Mouse (Mus musculus): ENCODE measurements around the gene Kat6b. TPM values are rescaled to one million over a fixed set of nuclear protein-coding genes. Genes with fewer than 3 reads are reported as not detected.
A peak's percentile ranks its signal among the peaks of the same experiment; 100 is the strongest.
"Not testable (repeated sequence)": the region's sequence is repeated elsewhere in the genome, so short reads cannot be mapped to it uniquely, and the experiment has no call there.

Gene Kat6b
- total RNA-seq (2022), result 10 to 100 TPM; 45.4 to 64.1 (median 52.1) TPM

DNA sequence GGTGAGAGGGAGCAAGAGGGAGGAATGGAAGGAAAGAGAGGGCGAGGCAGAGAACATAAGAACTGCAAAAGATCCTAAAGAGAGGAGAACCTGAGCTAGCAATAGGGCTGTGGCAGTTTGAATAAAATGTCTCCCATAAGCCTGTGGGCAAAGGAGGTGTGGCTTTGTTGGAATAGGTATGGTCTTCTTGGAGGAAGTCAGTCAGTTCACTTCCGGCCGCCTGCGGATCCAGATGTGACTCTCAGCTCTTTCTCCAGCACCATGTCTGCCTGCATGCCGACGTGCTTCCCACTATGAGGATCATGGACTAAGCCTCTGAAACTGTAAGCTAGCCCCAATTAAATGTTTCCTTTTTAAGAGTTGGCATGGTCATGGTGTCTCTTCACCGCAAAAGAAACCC lies at the start of gene Kat6b:
Gene Kat6b (plus strand): TSS at position 204 of the 400 bp plus-strand sequence.
- DNase-seq, result no peak

DNA sequence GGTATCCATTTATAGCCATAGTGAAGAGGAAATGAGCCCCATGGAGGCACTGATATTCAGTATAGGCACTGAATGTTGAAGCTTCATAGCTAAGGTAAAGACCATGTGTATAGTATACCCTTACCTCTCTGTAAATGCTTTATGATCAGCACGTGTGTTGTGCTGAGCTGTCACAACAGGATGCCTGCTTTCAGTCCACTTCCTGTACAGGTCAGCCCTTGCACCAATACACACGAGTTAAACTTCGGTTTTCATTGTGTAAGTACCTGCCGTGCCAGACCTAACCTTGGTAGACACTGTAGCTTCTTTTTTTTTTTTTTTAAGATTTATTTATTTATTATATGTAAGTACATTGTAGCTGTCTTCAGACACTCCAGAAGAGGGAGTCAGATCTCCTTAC lies 47.8 kb upstream of the Kat6b start:
- DNase-seq, result no peak

DNA sequence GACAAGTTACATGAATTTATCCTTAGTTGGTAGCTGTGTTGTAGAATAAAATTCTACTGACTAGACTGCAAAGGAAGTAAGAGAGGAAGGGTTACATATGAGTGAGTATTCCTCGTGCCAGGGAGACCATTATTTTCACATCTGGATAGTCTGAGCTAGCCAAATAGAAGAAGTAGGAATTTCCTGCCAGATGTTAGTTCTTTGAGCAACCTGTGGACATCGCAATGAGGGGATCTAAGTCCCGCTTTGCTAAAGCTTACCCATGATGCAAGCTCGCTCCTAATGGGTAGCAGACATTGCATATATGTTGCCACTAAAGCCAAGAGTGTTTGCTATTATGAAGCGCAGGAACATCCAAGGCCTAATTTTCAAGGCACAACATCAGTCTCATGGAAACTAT lies 47.2 kb upstream of the Kat6b start:
- DNase-seq, result no peak

DNA sequence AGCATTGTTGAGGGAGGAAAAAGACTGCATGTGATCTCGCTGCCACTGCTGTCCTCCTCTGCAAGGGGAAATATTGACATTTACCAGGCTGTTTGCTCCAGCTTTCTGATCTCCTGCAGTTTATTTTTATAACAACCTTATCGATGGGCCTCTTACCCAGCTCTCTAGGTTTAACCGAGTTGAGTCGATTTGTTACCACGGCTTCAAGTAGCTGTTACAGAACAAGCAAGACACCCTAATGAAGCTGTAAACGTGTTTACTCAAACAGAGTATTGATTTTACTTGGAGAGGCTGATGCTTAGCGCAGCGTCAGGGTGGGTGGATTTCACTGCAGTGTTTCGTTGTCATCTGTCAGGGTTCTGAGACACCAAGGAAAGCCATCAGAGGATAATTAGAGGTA lies 46.5 kb upstream of the Kat6b start:
- DNase-seq, result no peak

GRCm38 (mm10) chr14:21439785-21440184 lies 41.4 kb upstream of the Kat6b start:
- peak; percentile 37 for DNase-seq

DNA sequence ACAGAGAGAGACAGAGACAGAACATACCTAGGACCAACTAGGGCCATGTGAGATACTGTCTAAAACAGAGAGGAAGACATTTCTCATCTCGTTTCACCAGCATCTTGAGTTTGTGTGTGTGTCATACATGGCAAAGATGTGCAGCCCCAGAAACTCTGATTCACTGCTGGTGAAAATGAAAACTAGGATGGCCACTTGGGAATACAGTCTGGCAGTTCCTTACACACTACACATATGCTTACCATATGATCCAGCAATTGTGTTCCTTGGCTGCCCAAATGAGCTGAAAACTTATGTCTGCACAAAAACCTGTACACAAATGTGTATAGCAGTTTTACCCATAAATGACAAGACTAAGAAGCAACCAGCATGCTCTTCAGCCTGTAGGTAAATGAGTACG lies 40.7 kb upstream of the Kat6b start:
- no peak for DNase-seq

GRCm38 (mm10) chr14:21441772-21442533 lies 39.3 kb upstream of the Kat6b start:
- DNase-seq, result no peak

GRCm38 (mm10) chr14:21452581-21452980 lies 28.7 kb upstream of the Kat6b start:
- DNase-seq, result peak; percentile 24

DNA sequence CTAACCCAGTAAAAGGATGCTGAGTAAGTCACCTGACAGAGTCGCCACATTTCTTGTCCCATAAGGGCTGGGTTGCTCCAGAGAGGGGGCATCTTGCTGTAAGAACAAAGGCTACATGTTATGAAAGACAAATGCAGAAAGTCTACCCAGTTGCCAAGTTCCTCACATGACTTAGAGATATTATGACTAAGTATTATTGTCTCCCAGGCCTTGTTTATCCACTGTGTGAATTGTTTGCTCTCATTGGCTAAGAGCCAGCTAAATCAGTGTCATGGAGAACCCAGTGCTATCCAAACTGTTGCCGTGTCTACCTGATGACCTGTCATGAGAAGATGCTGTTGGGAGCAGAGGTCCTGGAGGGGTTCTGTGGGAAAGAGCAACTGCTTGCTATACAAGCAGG lies 27.3 kb upstream of the Kat6b start:
- DNase-seq, result no peak

- DNase-seq, result no peak
Measured at GRCm38 (mm10) chr14:21455654-21456350, 25.4 kb upstream of the Kat6b start.

DNA sequence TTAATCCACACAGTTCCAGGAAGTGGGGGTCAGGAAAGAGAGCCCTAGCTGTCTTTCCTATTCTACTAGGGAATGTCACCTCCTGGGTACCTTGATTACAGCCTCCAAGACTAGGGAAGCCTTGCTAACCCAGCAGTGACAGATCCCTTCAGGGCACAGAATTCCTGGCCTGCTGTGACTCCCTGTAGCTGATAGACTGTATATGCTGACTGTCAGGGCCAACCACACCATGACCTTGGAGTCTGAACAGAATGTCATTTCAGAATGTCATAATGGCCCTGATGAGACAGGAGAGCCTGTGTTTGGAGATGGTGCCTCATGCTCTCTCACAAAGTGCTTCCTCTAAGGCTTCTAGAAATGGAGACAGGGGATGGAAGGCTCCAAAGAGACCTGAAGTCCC lies 24.7 kb upstream of the Kat6b start:
- peak; percentile 19 for DNase-seq

- no peak for DNase-seq
Measured at GRCm38 (mm10) chr14:21457876-21458275, 23.4 kb upstream of the Kat6b start.

GRCm38 (mm10) chr14:21458696-21459095 lies 22.5 kb upstream of the Kat6b start:
- no peak for DNase-seq

DNA sequence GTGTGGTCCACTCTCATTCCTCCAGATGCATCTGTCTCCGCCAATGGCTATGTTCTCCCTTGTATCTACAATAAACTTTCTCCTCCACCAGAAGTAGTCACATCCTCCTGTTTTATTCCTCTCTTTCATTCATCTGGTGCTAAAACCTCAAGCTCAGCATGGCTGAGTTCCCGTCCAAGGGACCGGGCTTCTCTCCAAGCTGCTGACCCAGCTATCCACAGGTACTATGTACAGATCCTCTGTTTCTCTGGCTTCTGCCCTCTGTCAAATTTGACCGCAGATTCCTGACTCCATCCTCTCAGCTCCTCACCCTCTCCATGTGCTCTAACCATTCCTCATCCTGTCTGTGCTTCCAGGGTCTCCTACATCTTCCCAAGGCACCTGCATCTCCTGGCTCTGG lies 22.1 kb upstream of the Kat6b start:
- DNase-seq, result no peak

DNA sequence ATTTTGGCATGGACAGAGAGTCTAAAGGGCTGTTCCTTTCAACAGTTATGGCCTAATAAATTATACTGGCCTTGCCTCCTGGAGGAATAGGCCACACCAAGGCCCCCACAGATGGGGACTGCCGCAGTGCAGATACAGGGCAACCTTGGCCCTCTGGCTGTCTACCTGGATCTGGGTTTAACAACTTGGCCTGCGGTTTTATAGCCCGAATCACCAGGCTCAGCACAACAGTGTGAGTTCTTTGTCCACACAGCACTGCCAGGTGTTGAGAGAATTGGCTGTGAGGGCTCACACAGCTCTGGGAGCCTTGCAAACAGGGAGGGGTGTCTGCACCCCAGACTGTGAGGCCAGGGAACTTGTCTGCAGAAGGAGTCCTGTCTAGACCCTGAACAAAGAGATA lies 18.8 kb upstream of the Kat6b start:
- peak; percentile 49 for DNase-seq

- DNase-seq, result no peak
Measured at GRCm38 (mm10) chr14:21463117-21463712, 18.0 kb upstream of the Kat6b start.

DNA sequence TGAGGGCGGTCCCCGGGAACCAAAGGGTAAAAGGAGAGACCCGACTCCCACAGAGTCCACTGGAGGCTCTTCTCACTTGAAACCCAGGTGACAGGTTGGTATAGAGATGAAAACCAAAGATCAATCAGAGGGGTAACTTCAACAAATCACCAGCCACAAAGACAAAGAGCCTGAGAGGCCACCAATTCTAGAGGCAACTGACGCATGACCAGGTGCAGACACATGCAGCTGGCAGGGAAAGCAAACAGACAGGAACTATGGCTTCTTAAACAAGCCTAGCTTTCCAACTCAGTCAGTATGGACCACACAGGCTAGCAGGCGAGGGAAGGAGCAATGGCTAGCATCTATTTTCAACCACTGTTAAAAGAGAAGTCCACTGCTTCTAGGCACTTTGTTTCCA lies 10.8 kb upstream of the Kat6b start:
- DNase-seq, result no peak

GRCm38 (mm10) chr14:21471975-21472374 lies 9.3 kb upstream of the Kat6b start:
- no peak for DNase-seq

- not testable (repeated sequence) for DNase-seq
Measured at GRCm38 (mm10) chr14:21474593-21475132, 6.6 kb upstream of the Kat6b start.

GRCm38 (mm10) chr14:21477181-21477580 lies 4.1 kb upstream of the Kat6b start:
- no peak for DNase-seq

DNA sequence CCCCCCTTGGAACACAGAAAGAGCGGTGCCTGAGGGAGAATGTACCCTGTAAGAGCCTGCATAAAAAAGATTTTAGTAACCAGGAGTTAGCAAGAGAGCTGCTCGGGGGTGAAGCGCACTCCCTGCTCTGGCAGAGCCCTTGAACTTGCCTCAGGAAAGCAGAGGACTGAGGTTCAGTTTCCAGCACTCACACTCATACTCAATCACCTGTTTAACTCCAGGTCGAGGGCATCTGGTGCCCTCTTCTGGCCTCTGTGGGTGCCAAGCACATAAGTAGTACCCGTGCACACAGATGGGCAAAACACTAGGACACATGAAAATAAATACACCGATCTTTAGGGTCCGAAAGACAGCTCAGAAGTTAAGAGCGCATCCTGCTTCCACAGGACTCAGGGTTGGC lies 1.7 kb upstream of the Kat6b start:
- DNase-seq, result no peak

DNA sequence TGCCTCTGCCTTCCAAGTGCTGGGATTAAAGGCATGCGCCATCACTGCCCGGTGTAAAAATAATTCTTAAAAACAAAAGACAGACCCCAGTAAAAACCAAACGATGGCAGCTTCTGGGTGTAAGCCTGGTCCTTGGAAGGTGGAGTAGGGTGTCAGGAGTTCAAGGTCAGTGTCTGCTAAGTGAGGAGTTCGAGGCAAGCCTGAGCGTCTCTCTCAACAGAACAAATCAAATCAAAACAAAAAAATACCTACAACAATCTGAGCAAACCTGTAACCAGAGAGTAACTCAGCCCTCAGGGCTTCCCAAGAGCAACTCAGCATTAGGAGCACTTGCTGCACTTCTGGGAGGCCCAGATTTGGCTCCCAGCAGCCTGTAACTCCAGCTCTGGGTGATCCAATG lies 1.0 kb upstream of the Kat6b start:
- no peak for DNase-seq

GRCm38 (mm10) chr14:21484199-21484598 lies 3.0 kb downstream of the Kat6b start:
- DNase-seq, result no peak
